Mouse (Mus musculus) naive thymus-derived CD4-positive, alpha-beta T cell, adult 2 months (primary cell): ENCODE data around the gene Psmb8.
"Not testable (repeated sequence)": the region's sequence is repeated elsewhere in the genome, so short reads cannot be mapped to it uniquely, and the experiment has no call there.

Source experiments
- DNase-seq: peaks from one replicate; pipeline ENCODE4 v3.0.0-alpha.2; 2011; ENCODE audit warnings: low read depth

Psmb8 gene

GRCm38 (mm10) chr17:34213936-34214335 is 16.4 kb downstream of the Psmb8 start:
- no peak for DNase-seq

GRCm38 (mm10) chr17:34215176-34215575 is 17.7 kb downstream of the Psmb8 start:
- no peak for DNase-seq

DNA sequence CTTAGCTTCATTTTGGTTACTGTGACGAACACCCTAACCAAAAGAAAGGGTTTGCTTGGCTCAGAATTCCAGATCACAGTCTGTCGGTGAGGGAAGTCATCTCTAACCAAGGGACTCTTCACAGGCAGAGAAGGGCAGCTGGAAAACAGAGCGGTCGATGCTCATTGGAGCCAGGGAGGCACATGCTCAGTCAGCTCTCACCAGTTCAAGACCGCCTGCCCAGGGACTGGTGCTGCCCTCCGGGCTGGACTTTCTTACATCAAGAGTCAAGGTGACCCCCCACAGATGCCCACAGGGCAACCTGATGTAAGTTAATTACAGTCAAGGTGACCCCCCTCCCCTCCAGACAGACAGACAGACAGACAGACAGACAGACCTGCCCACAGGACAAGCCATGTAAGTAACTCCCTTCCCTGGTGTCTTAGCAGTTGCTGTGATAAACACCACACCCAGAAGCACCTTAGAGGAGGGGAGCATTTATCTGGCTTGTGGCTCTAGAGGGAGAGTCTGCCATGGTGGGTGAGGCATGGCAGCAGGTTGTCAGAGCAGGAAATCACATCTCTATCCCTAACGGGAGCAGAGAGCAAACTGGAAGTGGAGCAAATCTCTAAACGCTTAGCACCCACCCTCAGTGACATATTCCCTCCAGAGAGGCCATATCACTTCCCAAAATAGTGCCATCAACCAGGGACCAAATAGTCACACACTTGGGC is 19.9 kb downstream of the Psmb8 start:
- DNase-seq, result no peak

DNA sequence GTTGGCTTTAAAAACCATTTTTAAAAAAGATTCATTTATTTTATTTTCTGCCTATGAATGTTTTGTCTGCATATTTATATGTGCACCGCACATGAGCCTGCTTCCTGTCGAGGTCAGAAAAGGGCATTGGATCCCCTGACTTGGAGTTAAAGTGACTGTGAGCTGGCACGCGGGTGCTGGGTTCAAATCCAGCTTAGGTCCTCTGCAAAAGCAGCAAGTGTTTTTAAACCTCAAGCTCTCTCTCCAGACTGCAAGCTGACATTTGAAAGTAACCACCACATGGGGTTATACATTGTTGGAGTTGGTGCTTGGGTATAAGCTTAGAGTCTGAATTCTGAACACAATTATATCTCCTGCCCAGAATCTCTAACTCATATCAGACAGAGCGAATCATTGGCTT is 20.5 kb downstream of the Psmb8 start:
- DNase-seq, result no peak

GRCm38 (mm10) chr17:34218675-34219074 is 21.2 kb downstream of the Psmb8 start:
- no peak for DNase-seq

- DNase-seq, result peak; percentile 84
These were observed 21.6 kb downstream of the Psmb8 start for GRCm38 (mm10) chr17:34219096-34219495.

- DNase-seq, result not testable (repeated sequence)
These were observed 22.3 kb downstream of the Psmb8 start for GRCm38 (mm10) chr17:34219801-34220200.

DNA sequence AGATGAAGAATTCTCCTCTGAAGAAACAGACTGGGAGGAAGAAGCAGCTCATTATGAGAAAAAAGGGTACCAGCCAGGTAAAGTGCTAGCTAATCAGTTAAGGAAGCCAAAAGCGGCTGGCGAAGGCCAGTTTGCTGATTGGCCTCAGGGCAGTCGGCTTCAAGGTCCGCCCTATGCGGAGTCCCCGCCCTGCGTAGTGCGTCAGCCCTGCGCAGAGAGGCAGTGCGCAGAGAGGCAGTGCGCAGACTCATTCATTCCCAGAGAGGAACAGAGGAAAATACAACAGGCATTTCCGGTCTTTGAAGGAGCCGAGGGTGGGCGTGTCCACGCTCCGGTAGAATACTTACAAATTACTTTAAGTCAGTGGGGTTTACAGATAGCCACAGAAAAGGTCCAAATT is 22.9 kb downstream of the Psmb8 start:
- not testable (repeated sequence) for DNase-seq

GRCm38 (mm10) chr17:34224816-34225215 is 27.3 kb downstream of the Psmb8 start:
- no peak for DNase-seq

GRCm38 (mm10) chr17:34225426-34225825 is 27.9 kb downstream of the Psmb8 start:
- no peak for DNase-seq

DNA sequence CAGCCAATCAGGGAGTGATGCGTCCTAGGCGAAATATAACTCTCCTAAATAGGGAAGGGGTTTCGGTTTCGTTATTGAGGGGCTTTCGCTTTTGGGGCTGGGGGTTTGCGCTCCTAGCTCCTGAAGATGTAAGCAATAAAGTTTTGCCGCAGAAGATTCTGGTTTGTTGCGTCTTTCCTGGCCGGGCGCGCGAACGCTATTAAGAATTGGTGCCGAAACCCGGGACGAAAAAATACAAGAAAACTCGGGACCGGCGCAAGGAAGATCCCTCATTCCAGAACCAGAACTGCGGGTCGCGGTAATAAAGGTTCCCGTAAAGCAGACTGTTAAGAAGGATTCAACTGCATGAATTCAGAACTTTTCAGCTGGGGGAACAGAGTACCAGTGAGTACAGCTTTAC is 28.4 kb downstream of the Psmb8 start:
- not testable (repeated sequence) for DNase-seq

DNA sequence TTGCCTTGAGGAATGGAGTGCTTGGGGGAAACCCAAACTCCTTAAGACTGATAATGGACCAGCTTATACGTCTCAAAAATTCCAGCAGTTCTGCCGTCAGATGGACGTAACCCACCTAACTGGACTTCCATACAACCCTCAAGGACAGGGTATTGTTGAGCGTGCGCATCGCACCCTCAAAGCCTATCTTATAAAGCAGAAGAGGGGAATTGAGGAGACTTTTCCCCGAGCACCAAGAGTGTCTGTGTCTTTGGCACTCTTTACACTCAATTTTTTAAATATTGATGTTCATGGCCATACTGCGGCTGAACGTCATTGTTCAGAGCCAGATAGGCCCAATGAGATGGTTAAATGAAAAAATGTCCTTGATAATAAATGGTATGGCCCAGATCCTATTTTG is 33.5 kb downstream of the Psmb8 start:
- DNase-seq, result not testable (repeated sequence)

DNA sequence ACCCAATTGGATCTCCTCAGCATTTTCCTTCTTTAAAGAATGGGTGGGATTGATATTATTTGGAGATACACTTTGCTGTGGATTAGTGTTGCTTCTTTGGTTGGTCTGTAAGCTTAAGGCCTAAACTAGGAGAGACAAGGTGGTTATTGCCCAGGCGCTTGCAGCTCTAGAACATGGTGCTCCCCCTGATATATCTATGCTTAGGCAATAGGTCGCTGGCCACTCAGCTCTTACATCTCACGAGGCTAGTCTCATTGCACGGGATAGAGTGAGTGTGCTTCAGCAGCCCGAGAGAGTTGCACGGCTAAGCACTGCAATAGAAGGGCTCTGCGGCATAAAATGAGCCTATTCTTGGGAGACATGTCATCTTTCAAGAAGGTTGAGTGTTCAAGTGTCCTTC is 34.5 kb downstream of the Psmb8 start:
- DNase-seq, result not testable (repeated sequence)

DNA sequence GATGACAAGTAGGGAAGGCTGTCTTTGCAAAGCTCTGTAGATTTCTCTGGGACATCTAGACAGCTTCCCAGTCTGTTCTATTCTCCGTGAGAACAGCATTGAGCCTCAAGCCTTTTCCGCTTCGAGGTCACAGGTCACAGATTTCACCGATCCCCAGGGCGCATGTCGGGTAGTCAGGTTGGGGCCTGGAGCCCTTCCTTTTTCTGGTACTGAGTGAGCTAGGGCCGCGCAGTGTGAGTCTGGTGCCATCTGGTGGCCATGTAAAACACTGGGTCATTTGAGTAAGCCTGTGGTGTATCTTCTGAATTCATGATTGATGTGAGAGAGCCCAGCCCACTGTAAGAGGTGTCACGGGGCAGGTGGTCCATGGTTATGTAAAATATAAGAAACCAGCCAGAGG is 37.4 kb downstream of the Psmb8 start:
- DNase-seq, result peak; percentile 96

DNA sequence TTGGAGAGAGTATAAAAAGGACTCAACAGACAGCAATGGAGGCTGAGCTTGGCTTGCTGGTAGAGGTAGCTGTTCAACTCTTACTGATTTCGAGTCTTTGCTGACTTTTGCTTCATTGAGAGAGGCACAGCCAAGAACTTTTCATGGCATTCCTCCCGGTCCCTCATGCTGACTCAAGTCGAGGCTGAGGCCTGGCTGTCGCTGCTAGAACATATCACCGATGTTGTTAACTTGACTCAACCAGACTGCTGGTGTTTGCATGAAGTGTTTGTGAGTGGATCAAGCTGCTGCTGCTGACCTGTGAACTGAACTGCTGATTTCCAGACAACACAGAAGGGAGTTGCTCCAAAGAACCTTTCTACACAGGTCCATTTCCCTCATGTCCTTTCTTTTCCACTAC is 39.2 kb downstream of the Psmb8 start:
- DNase-seq, result no peak

DNA sequence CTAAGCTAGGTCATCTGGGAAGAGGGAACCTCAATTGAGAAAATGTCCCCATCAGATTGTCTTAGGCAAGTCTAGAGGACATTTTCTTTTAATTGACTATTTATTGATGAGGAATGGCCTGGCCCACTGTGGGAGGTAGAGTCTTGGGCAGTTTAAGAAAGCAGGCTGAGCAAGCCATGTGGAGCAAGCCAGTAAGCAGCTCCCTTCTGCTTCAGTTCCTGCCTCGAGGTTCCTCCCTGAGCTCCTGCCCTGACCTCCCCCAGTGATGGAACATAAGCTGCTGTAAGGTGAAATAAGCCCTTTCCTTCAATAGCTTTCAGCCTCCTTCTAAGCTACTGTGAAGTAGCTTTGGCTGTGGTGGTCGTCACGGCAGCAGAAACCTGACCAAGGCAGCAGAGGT is 40.2 kb downstream of the Psmb8 start:
- DNase-seq, result no peak

DNA sequence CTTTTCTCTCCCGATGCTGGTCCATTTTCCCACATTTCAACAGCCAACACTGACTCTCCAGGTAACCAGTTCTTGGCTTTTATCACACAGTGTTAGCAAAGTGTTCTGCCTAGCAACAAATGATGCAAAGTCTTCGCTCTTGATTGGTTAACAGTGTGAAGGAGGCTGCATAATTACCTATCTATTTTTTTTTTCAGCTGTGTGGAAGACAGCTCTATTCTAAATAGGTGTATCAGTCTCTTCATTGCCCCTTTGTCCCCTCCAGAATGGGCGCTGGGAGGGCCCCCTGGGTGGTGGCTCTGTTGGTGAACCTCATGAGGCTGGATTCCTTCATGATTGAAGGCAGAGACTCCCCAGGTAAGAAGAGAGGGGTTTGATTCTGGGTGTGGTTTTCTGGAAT is 41.2 kb downstream of the Psmb8 start, which contains the start of gene H2-Ob:
TSS of gene H2-Ob (plus strand) at position 198 of the 400 bp plus-strand sequence.
- DNase-seq, result peak; percentile 93

DNA sequence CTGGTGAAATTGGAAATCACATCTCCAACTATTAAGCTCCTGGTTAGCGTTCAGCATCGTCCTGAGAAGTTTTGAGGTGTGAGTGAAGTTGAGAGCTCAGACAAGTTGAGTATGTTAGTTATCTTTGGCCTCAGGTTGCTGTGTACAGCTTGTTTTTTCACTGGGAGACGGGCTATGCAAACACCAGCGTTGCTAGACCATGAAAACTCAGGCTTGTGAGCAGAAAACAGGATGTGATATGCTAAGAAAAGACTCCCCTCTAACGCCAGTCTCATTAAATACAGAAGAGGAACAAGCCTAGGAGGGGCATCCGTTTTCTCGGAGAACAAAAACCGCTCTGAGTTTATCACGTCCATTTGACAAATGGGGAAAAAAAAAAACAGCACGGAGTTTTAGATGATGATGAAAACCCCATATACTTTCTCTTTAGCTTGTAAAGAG is 42.1 kb downstream of the Psmb8 start:
- DNase-seq, result peak; percentile 78

DNA sequence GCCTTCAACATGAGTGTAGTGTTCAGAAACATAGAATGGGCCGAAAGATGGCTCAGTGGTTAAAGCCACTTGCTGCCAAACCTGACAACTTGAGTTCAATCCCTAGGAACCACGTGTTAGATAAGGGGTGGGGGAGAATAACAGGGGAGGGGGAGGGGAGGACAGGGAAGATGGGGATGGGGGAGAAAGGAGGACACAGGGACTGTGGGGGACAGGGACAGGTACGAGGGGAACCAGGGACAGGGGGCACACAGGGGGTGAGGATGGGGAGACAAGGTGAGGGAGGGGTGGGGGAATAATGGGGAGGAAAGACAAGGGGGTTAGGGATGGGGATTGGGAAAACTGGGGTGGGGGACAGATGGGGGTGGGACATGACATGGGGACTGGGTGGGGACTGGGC is 42.8 kb downstream of the Psmb8 start:
- DNase-seq, result no peak

DNA sequence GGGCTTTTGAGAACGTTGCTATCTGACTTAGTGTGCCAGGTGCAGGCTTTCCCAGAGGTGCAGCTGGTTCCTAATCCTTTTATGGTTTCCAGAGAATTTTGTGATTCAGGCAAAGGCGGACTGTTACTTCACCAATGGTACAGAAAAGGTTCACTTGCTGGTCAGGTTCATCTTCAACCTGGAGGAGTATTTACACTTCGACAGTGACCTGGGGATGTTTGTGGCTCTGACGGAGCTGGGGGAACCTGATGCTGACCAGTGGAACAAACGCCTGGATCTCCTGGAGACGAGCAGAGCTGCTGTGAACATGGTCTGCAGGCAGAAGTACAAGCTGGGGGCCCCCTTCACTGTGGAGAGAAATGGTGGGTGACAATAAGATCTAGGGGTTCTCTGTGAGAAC is 43.4 kb downstream of the Psmb8 start:
- DNase-seq, result no peak

DNA sequence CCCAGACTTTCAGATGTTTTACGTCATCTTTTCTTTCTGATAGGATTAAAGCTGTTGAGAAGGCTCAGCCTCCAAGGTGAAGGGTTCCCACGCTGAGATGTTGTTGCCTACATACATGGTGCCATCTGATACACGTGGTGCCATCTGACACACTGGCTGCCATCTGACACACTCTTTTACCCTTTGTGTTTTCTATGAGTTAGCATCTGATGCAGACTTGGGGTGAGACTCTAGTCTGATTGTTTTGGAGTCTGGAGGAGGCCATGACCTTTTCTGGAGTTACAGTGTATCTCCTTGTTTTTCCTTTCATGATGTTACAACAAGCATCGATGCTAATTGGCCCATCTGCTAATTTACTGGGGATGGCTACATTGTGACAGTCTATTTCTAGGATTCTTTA is 47.1 kb downstream of the Psmb8 start:
- no peak for DNase-seq

GRCm38 (mm10) chr17:34247047-34247446 is 49.5 kb downstream of the Psmb8 start:
- no peak for DNase-seq

DNA sequence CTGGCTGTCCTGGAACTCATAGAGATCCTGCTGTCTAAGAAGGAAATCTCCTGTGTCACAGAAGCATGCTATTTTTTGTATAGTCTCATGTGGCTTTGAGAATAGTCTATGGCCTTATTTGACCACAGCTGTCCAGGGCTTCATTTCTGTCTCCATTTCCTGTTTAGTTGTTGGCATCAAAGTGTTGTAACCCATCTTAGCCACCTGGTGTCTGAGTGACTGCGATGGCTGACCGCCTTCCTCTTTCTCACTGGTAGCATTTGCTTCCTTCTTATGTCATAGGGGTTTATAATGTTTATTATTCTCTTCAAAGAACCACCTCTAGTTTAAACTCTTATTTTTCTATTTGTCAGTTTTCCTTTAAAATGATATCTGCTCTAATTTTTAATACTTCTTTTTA is 51.2 kb downstream of the Psmb8 start:
- DNase-seq, result no peak

DNA sequence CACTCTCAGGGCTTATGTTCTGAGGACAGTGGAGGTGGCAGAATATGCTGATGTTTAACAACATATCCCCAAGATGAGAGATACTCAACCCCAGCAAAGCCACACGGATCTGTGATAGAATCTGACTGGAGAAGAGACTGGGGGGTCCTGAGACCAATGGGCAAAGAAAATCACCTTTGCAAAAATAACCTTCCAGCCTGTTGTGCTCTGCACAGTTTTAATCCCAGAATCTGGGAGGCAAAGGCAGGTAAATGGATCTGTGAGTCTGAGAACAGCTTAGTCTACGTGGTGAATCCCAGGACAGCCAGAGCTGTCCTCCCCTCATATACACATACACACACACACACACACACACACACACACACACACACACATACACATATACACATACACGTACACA is 51.8 kb downstream of the Psmb8 start:
- DNase-seq, result no peak
